Mouse (Mus musculus): ENCODE measurements around the gene Eif3f. TPM values are rescaled to one million over a fixed set of nuclear protein-coding genes. Genes with fewer than 3 reads are reported as not detected.

Eif3f gene
- polyA plus RNA-seq, 1 experiment from 2014 or later = 83.4 TPM

- H3K36me3 ChIP-seq = no peaks in the 10 kb centered on the region
- H3K9me3 ChIP-seq = no peaks in the 10 kb centered on the region
- H3K4me3 ChIP-seq (replicated peaks) = no peak overlapping the region
- no peak for ATAC-seq (ENCODE audit: insufficient read depth, low FRiP score, low read depth)
- no peak overlapping the region for H3K27ac ChIP-seq
- no peaks in the 10 kb centered on the region for H3K4me1 ChIP-seq
- WGBS = 81% methylated on average over 2 of the region's 3 CpGs
- H3K27me3 ChIP-seq (replicated peaks) = no peaks in the 10 kb centered on the region
- no peak overlapping the region for H3K4me2 ChIP-seq
- H3K9ac ChIP-seq = no peak overlapping the region
Observed at GRCm38 (mm10) chr7:108985934-108986708, 51.9 kb downstream of the Eif3f start.

- H3K4me3 ChIP-seq (replicated peaks) = no peak overlapping the region
- H3K4me1 ChIP-seq = no peaks in the 10 kb centered on the region
- no peaks in the 10 kb centered on the region for H3K36me3 ChIP-seq
- H3K9me3 ChIP-seq = no peaks in the 10 kb centered on the region
- no peak overlapping the region for H3K4me2 ChIP-seq
- no peak overlapping the region for H3K9ac ChIP-seq
- no peak for ATAC-seq (ENCODE audit: insufficient read depth, low FRiP score, low read depth)
- no peaks in the 10 kb centered on the region for H3K27me3 ChIP-seq (replicated peaks)
- 71% methylated on average over 9 of the region's 9 CpGs for WGBS
- H3K27ac ChIP-seq = no peak overlapping the region
Observed at GRCm38 (mm10) chr7:108991207-108991606, 57.0 kb downstream of the Eif3f start.

Other genes starting within 250 kb of the Eif3f start
- gene Olfr512, start 221.1 kb upstream of the Eif3f start, polyA plus RNA-seq (2015; fragmentation: Nextera tagmentation; extraction: Ambion mirVana) = not detected in 2 replicates
- gene Olfr513, start 183.4 kb upstream of the Eif3f start, polyA plus RNA-seq (2015; fragmentation: Nextera tagmentation; extraction: Ambion mirVana) = not detected in 2 replicates
- not detected in 2 replicates for gene Olfr514, start 108.4 kb upstream of the Eif3f start, polyA plus RNA-seq (2015; fragmentation: Nextera tagmentation; extraction: Ambion mirVana)
- not detected in 2 replicates for gene Olfr516, start 83.9 kb upstream of the Eif3f start, polyA plus RNA-seq (2015; fragmentation: Nextera tagmentation; extraction: Ambion mirVana)
- gene Olfr517, start 62.0 kb upstream of the Eif3f start, polyA plus RNA-seq (2015; fragmentation: Nextera tagmentation; extraction: Ambion mirVana) = not detected in 2 replicates
- not detected in 2 replicates for gene Olfr518, start 49.4 kb upstream of the Eif3f start, polyA plus RNA-seq (2015; fragmentation: Nextera tagmentation; extraction: Ambion mirVana)
- not detected in 2 replicates for gene Olfr519, start 40.0 kb upstream of the Eif3f start, polyA plus RNA-seq (2015; fragmentation: Nextera tagmentation; extraction: Ambion mirVana)
- 0.12 and 0.23 TPM in 2 replicates for gene Nlrp10, start 4.2 kb upstream of the Eif3f start, polyA plus RNA-seq (2015; fragmentation: Nextera tagmentation; extraction: Ambion mirVana)
- gene Tub, start 15.9 kb downstream of the Eif3f start, polyA plus RNA-seq (2015; fragmentation: Nextera tagmentation; extraction: Ambion mirVana) = 2.5 TPM in 2 replicates
- 2.2 and 3.3 TPM in 2 replicates for gene Ric3, start 148.9 kb downstream of the Eif3f start, polyA plus RNA-seq (2015; fragmentation: Nextera tagmentation; extraction: Ambion mirVana)
- gene Lmo1, start 240.8 kb downstream of the Eif3f start, polyA plus RNA-seq (2015; fragmentation: Nextera tagmentation; extraction: Ambion mirVana) = 5.3 and 6.4 TPM in 2 replicates